Mouse (Mus musculus): ENCODE results near the gene Foxo3. TPM values are rescaled to one million over a fixed set of nuclear protein-coding genes. Genes with fewer than 3 reads are reported as not detected.

Gene Foxo3
- polyA plus RNA-seq, 1 experiment, result 76.6 TPM

- TF ChIP-seq CTCF (IDR thresholded peaks at IDR 0.05; ENCODE audit: borderline replicate concordance, control insufficient read depth, extremely low read depth, insufficient read depth, low read length, poor library complexity) (no peak), POLR2A (IDR thresholded peaks at IDR 0.05; ENCODE audit: control insufficient read depth, extremely low read depth, insufficient read depth, low read length, poor library complexity) (no peak)
- Histone ChIP-seq H3K36me3 (ENCODE audit: control insufficient read depth, insufficient read depth, low read length) (peaks cover 14% of the 10 kb centered on the region), H3K27ac (ENCODE audit: control insufficient read depth, insufficient read depth, low read length) (peak overlapping the region; percentile 15; the same call in 1 of the 2 replicates), H3K4me3 (ENCODE audit: control insufficient read depth, insufficient read depth, low read length) (no peak overlapping the region), H3K27me3 (ENCODE audit: control insufficient read depth, insufficient read depth, low read length) (no peaks in the 10 kb centered on the region), H3K4me1 (replicated peaks; ENCODE audit: control insufficient read depth, insufficient read depth, low read length) (peaks cover 28% of the 10 kb centered on the region)
- no peak for DNase-seq
- 88% methylated on average over 5 of the region's 5 CpGs for WGBS
Measured at GRCm38 (mm10) chr10:42267811-42268545, 8.6 kb downstream of the Foxo3 start.

- TF ChIP-seq CTCF (IDR thresholded peaks at IDR 0.05; ENCODE audit: borderline replicate concordance, control insufficient read depth, extremely low read depth, insufficient read depth, low read length, poor library complexity), result no peak
- TF ChIP-seq POLR2A (IDR thresholded peaks at IDR 0.05; ENCODE audit: control insufficient read depth, extremely low read depth, insufficient read depth, low read length, poor library complexity), result no peak
- H3K27me3 ChIP-seq (ENCODE audit: control insufficient read depth, insufficient read depth, low read length), result no peaks in the 10 kb centered on the region
- H3K4me3 ChIP-seq (ENCODE audit: control insufficient read depth, insufficient read depth, low read length), result no peak overlapping the region
- H3K27ac ChIP-seq (ENCODE audit: control insufficient read depth, insufficient read depth, low read length), result no peak overlapping the region
- no peak for DNase-seq
- H3K4me1 ChIP-seq (replicated peaks; ENCODE audit: control insufficient read depth, insufficient read depth, low read length), result peaks cover 18% of the 10 kb centered on the region
- 95% methylated on average over 11 of the region's 11 CpGs for WGBS
- peaks cover 14% of the 10 kb centered on the region for H3K36me3 ChIP-seq (ENCODE audit: control insufficient read depth, insufficient read depth, low read length)
Measured at GRCm38 (mm10) chr10:42265021-42265689, 11.4 kb downstream of the Foxo3 start.

- Histone ChIP-seq H3K4me1 (replicated peaks; ENCODE audit: control insufficient read depth, insufficient read depth, low read length) (peaks cover 11% of the 10 kb centered on the region), H3K36me3 (ENCODE audit: control insufficient read depth, insufficient read depth, low read length) (peaks cover 14% of the 10 kb centered on the region), H3K27me3 (ENCODE audit: control insufficient read depth, insufficient read depth, low read length) (no peaks in the 10 kb centered on the region), H3K27ac (ENCODE audit: control insufficient read depth, insufficient read depth, low read length) (no peak overlapping the region), H3K4me3 (ENCODE audit: control insufficient read depth, insufficient read depth, low read length) (no peak overlapping the region)
- WGBS, result 96% methylated on average over 5 of the region's 5 CpGs
- TF ChIP-seq POLR2A (IDR thresholded peaks at IDR 0.05; ENCODE audit: control insufficient read depth, extremely low read depth, insufficient read depth, low read length, poor library complexity) (no peak), CTCF (IDR thresholded peaks at IDR 0.05; ENCODE audit: borderline replicate concordance, control insufficient read depth, extremely low read depth, insufficient read depth, low read length, poor library complexity) (no peak)
- DNase-seq, result no peak
Measured at GRCm38 (mm10) chr10:42264195-42264594, 12.4 kb downstream of the Foxo3 start.

GRCm38 (mm10) chr10:42263701-42264100 lies 12.9 kb downstream of the Foxo3 start:
- H3K4me3 ChIP-seq (ENCODE audit: control insufficient read depth, insufficient read depth, low read length), result no peak overlapping the region
- H3K4me1 ChIP-seq (replicated peaks; ENCODE audit: control insufficient read depth, insufficient read depth, low read length), result peaks cover 10% of the 10 kb centered on the region
- WGBS, result 92% methylated on average over 8 of the region's 8 CpGs
- peaks cover 14% of the 10 kb centered on the region for H3K36me3 ChIP-seq (ENCODE audit: control insufficient read depth, insufficient read depth, low read length)
- no peaks in the 10 kb centered on the region for H3K27me3 ChIP-seq (ENCODE audit: control insufficient read depth, insufficient read depth, low read length)
- no peak for DNase-seq
- no peak overlapping the region for H3K27ac ChIP-seq (ENCODE audit: control insufficient read depth, insufficient read depth, low read length)
- TF ChIP-seq CTCF (IDR thresholded peaks at IDR 0.05; ENCODE audit: borderline replicate concordance, control insufficient read depth, extremely low read depth, insufficient read depth, low read length, poor library complexity) (no peak), POLR2A (IDR thresholded peaks at IDR 0.05; ENCODE audit: control insufficient read depth, extremely low read depth, insufficient read depth, low read length, poor library complexity) (no peak)

GRCm38 (mm10) chr10:42262061-42262460 lies 14.5 kb downstream of the Foxo3 start:
- DNase-seq, result no peak
- Histone ChIP-seq H3K27me3 (ENCODE audit: control insufficient read depth, insufficient read depth, low read length) (no peaks in the 10 kb centered on the region), H3K4me1 (replicated peaks; ENCODE audit: control insufficient read depth, insufficient read depth, low read length) (0 out of 2 replicates have a peak, but pooled peaks cover 6% of the 10 kb centered on the region), H3K36me3 (ENCODE audit: control insufficient read depth, insufficient read depth, low read length) (peaks cover 14% of the 10 kb centered on the region), H3K4me3 (ENCODE audit: control insufficient read depth, insufficient read depth, low read length) (no peak overlapping the region), H3K27ac (ENCODE audit: control insufficient read depth, insufficient read depth, low read length) (no peak overlapping the region)
- TF ChIP-seq POLR2A (IDR thresholded peaks at IDR 0.05; ENCODE audit: control insufficient read depth, extremely low read depth, insufficient read depth, low read length, poor library complexity), result no peak
- no peak for TF ChIP-seq CTCF (IDR thresholded peaks at IDR 0.05; ENCODE audit: borderline replicate concordance, control insufficient read depth, extremely low read depth, insufficient read depth, low read length, poor library complexity)
- 97% methylated on average over 3 of the region's 3 CpGs for WGBS

- no peak for DNase-seq
- Histone ChIP-seq H3K4me1 (replicated peaks; ENCODE audit: control insufficient read depth, insufficient read depth, low read length) (0 out of 2 replicates have a peak, but pooled peaks cover 6% of the 10 kb centered on the region), H3K27ac (ENCODE audit: control insufficient read depth, insufficient read depth, low read length) (no peak overlapping the region), H3K36me3 (ENCODE audit: control insufficient read depth, insufficient read depth, low read length) (peaks cover 11% of the 10 kb centered on the region), H3K27me3 (ENCODE audit: control insufficient read depth, insufficient read depth, low read length) (no peaks in the 10 kb centered on the region), H3K4me3 (ENCODE audit: control insufficient read depth, insufficient read depth, low read length) (no peak overlapping the region)
- TF ChIP-seq CTCF (IDR thresholded peaks at IDR 0.05; ENCODE audit: borderline replicate concordance, control insufficient read depth, extremely low read depth, insufficient read depth, low read length, poor library complexity), result no peak
- WGBS, result 95% methylated on average over 8 of the region's 8 CpGs
Measured at GRCm38 (mm10) chr10:42261103-42261502, 15.5 kb downstream of the Foxo3 start.
